Mouse (Mus musculus) c-Kit-negative CD71-positive TER-119-positive erythroid progenitor cells, embryonic 14.5 days (primary cell): ENCODE measurements around the gene Lrrc32.

Experiments used
- DNase-seq: peaks from one replicate; pipeline ENCODE4 v3.0.0-alpha.2; 2013; ENCODE audit warnings: low read depth, low spot score

Lrrc32 gene

GRCm38 (mm10) chr7:98544556-98544955 lies 55.5 kb downstream of the Lrrc32 start:
- no peak for DNase-seq

GRCm38 (mm10) chr7:98548839-98549238 lies 59.8 kb downstream of the Lrrc32 start:
- no peak for DNase-seq

- no peak for DNase-seq
Measured at GRCm38 (mm10) chr7:98550596-98550995, 61.5 kb downstream of the Lrrc32 start.

GRCm38 (mm10) chr7:98551041-98551440 lies 62.0 kb downstream of the Lrrc32 start:
- DNase-seq, result no peak
